11 mouse cellular contexts compared by ENCODE assay signal in the genomic region with DNA sequence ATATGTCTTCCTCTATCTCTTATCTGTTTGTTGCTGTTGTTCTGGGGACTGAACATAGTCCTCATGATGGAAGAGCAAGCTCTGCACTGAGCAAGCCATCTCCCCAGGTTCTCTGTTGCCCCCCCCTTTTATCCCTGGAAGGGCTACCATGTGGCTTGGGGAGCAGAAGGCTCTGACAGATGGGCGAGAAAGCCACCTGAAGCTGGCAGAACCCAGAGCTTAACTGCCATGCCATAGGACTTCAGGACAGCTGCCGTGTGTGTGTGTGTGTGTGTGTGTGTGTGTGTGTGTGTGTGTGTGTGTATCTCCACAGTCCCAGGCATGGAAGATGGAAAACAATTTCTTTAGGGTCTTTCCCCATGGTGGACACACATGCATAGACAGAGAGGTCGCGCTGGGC.
A peak's percentile ranks its signal among the peaks of the same experiment; 100 is the strongest.
DNase-seq lines count a peak whose midpoint lies in the region.
"Had no signal": no experiment of that assay in that cellular context is flagged by ENCODE, and none has a peak within 500 bp of the region (broad histone marks: within the 10 kb centered on the region; RNA-seq: fewer than 3 reads in every experiment).

No protein-coding gene starts in this region.

- peak; percentile 63 for DNase-seq in cerebellum, adult 11 months
- DNase-seq in cerebellum, postnatal 4 days (ENCODE audit: low spot score in 2 of 2), result no peak
- DNase-seq in brain, adult 2 months (ENCODE audit: low read depth, low spot score), result peak; percentile 94
- peak; percentile 85 for DNase-seq in cerebellum, adult 9-10 months
- DNase-seq in cerebellum, postnatal 25 days, result peak; percentile 68 to 76
- no peak for DNase-seq in frontal cortex, postnatal 25 days (ENCODE audit: low spot score in 2 of 2)
- DNase-seq in thymus, postnatal 14 days, result no peak
- DNase-seq: adrenal gland, postnatal 10 days; B cell, adult 2 months; gastrocnemius, postnatal 36 days; heart, postnatal 36 days had no signal

Comparison
In these comparisons a context has a peak if more than half of its experiments do, and no peak if none do; other contexts are left out.
1. DNase-seq: peak in cerebellum, adult 11 months (single experiment), brain, adult 2 months (single experiment), cerebellum, adult 9-10 months (single experiment) and cerebellum, postnatal 25 days (2 of 2); none in cerebellum, postnatal 4 days (0 of 2), frontal cortex, postnatal 25 days (0 of 2) and thymus, postnatal 14 days (single experiment).